In the genomic region with DNA sequence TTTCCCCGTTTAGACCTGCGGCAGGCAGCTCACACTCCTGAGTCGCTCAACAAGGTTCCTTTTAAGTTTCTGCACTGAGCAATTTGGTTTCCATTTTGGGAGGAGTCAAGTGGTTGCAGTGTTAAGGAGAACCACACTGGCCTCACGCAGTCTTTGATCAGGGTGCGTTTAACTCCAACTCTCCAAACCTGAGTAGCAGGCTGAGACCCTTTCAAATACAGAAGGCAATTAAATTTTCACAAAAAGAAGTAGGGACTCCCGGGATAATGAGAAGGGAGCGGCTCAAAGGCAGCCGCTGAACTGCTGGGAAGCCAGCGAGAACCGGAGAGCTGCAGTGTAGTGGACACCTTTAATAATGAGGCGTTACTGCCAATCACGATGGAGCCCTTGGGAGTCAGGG, we compare ENCODE assay signal across 16 mouse cellular contexts.
"Had no signal": no experiment of that assay in that cellular context is flagged by ENCODE, and none has a peak within 500 bp of the region (broad histone marks: within the 10 kb centered on the region; RNA-seq: fewer than 3 reads in every experiment).

No protein-coding gene starts in this region.

- H3K9me3 ChIP-seq: limb, embryonic 12.5 days; liver, embryonic 13.5 days; lung, embryonic 15.5 days; megakaryocyte, embryonic 14.5 days; neural tube, embryonic 15.5 days had no signal

- H3K9ac ChIP-seq: limb, embryonic 12.5 days; liver, embryonic 13.5 days; liver, postnatal 0 days; lung, embryonic 15.5 days; neural tube, embryonic 15.5 days had no signal

- ATAC-seq: intestine, postnatal 0 days; liver, postnatal 0 days had no signal

- H3K4me1 ChIP-seq: limb, embryonic 12.5 days; liver, embryonic 13.5 days; lung, embryonic 15.5 days; megakaryocyte, embryonic 14.5 days; neural tube, embryonic 15.5 days had no signal

- H3K36me3 ChIP-seq: limb, embryonic 12.5 days; liver, embryonic 13.5 days; lung, embryonic 15.5 days; neural tube, embryonic 15.5 days had no signal

- H3K27me3 ChIP-seq: limb, embryonic 12.5 days; liver, embryonic 13.5 days; lung, embryonic 15.5 days; neural tube, embryonic 15.5 days had no signal

- H3K27ac ChIP-seq: limb, embryonic 12.5 days; liver, embryonic 13.5 days; lung, embryonic 15.5 days; macrophage; neural tube, embryonic 15.5 days had no signal

- H3K4me2 ChIP-seq: limb, embryonic 12.5 days; liver, embryonic 13.5 days; lung, embryonic 15.5 days; neural tube, embryonic 15.5 days had no signal

- H3K4me3 ChIP-seq: limb, embryonic 12.5 days; liver, embryonic 13.5 days; lung, embryonic 15.5 days; megakaryocyte, embryonic 14.5 days; myocyte; neural tube, embryonic 15.5 days had no signal

- DNase-seq: kidney, adult 8-10 months; kidney, postnatal 25 days; liver; liver, embryonic 13.5 days; liver, postnatal 0 days; lung, postnatal 14 days; right cerebral cortex, adult 18-20 months; right cerebral cortex, postnatal 25 days; thymus, postnatal 14 days had no signal
